Mouse (Mus musculus) heart, postnatal 36 days (tissue): ENCODE results near the gene Psmc1. TPM values are rescaled to one million over a fixed set of nuclear protein-coding genes. Genes with fewer than 3 reads are reported as not detected.

Experiments used
- DNase-seq, 2 experiments: peaks; one replicate each; pipeline ENCODE4 v3.0.0; 2021 to 2022
- intact Hi-C: fragments of 180-260 bp; cut with DNase I; formaldehyde crosslinking; loops from one replicate; pipeline ENCODE4 v1.15.1; 2025
- total RNA-seq, 2 experiments: library from RNA; stranded (reverse); gene quantifications; 2 replicates each; pipeline ENCODE4 v1.2.3; 2021

The Psmc1 gene
- 100 to 1,000 TPM; 129 to 147 TPM for total RNA-seq

GRCm38 (mm10) chr12:100109986-100110696, at the start of gene Psmc1:
Gene Psmc1 (plus strand): TSS chr12:100110154.
- intact Hi-C loops = loop anchor here (2.0 to 5.0 kb wide), 2 partner anchors 145 to 1013 kb away; partner anchors contain the start of gene Kcnk13
- peak; percentile 72 to 79 for DNase-seq

GRCm38 (mm10) chr12:100061071-100061470, 48.9 kb upstream of the Psmc1 start:
- intact Hi-C loops = no loop called here
- no peak for DNase-seq

- no peak for DNase-seq
- intact Hi-C loops = no loop called here
Observed at GRCm38 (mm10) chr12:100061826-100062225, 48.1 kb upstream of the Psmc1 start.

- intact Hi-C loops = no loop called here
- DNase-seq = no peak
Observed at GRCm38 (mm10) chr12:100062584-100062983, 47.4 kb upstream of the Psmc1 start.

- intact Hi-C loops = no loop called here
Observed at GRCm38 (mm10) chr12:100065109-100065508, 44.8 kb upstream of the Psmc1 start.

GRCm38 (mm10) chr12:100067477-100067876, 42.5 kb upstream of the Psmc1 start:
- peak; percentile 38 to 56 for DNase-seq
- intact Hi-C loops = no loop called here

More at GRCm38 (mm10) chr12:100065109-100065508, 44.8 kb upstream of the Psmc1 start:
- no peak for DNase-seq

GRCm38 (mm10) chr12:100073201-100073672, 36.7 kb upstream of the Psmc1 start:
- intact Hi-C loops = no loop called here
- DNase-seq = no peak

- DNase-seq = no peak
- intact Hi-C loops = no loop called here
Observed at GRCm38 (mm10) chr12:100075715-100076114, 34.2 kb upstream of the Psmc1 start.

GRCm38 (mm10) chr12:100079636-100080286, 30.2 kb upstream of the Psmc1 start:
- intact Hi-C loops = no loop called here
- peak; percentile 30 to 40 for DNase-seq

GRCm38 (mm10) chr12:100088026-100088425, 21.9 kb upstream of the Psmc1 start:
- intact Hi-C loops = no loop called here
- DNase-seq = no peak

GRCm38 (mm10) chr12:100089265-100089664, 20.7 kb upstream of the Psmc1 start:
- intact Hi-C loops = no loop called here
- DNase-seq = no peak

- intact Hi-C loops = no loop called here
- no peak for DNase-seq
Observed at GRCm38 (mm10) chr12:100090750-100091149, 19.2 kb upstream of the Psmc1 start.

- no peak for DNase-seq
- intact Hi-C loops = no loop called here
Observed at GRCm38 (mm10) chr12:100093046-100093445, 16.9 kb upstream of the Psmc1 start.

- intact Hi-C loops = no loop called here
- DNase-seq = no peak
Observed at GRCm38 (mm10) chr12:100099971-100100706, 9.8 kb upstream of the Psmc1 start.

GRCm38 (mm10) chr12:100100707-100101030, 9.3 kb upstream of the Psmc1 start:
- intact Hi-C loops = no loop called here
- no peak for DNase-seq

- intact Hi-C loops = no loop called here
- no peak for DNase-seq
Observed at GRCm38 (mm10) chr12:100101651-100102050, 8.3 kb upstream of the Psmc1 start.

GRCm38 (mm10) chr12:100104530-100104929, 5.4 kb upstream of the Psmc1 start:
- DNase-seq = no peak

GRCm38 (mm10) chr12:100106275-100106895, 3.6 kb upstream of the Psmc1 start:
- intact Hi-C loops = loop anchor here (1.0 to 5.0 kb wide), 3 partner anchors 154 to 1009 kb away; no protein-coding TSS in a partner anchor
- peak; percentile 78 to 83 for DNase-seq

More at GRCm38 (mm10) chr12:100104530-100104929, 5.4 kb upstream of the Psmc1 start:
- intact Hi-C loops = loop anchor here (2.0 kb wide), 2 partner anchors 132 to 1020 kb away; no protein-coding TSS in a partner anchor

- intact Hi-C loops = loop anchor here (2.0 to 5.0 kb wide), 2 partner anchors 155 to 1010 kb away; no protein-coding TSS in a partner anchor
Observed at GRCm38 (mm10) chr12:100107436-100107835, 2.5 kb upstream of the Psmc1 start.

GRCm38 (mm10) chr12:100115982-100116381, 6.0 kb downstream of the Psmc1 start:
- intact Hi-C loops = no loop called here
- DNase-seq = no peak

More at GRCm38 (mm10) chr12:100107436-100107835, 2.5 kb upstream of the Psmc1 start:
- no peak for DNase-seq
